Mouse (Mus musculus) G1E (cell line): Measurements from ENCODE around the gene Gnl2. TPM values are rescaled to one million over a fixed set of nuclear protein-coding genes. Genes with fewer than 3 reads are reported as not detected.
A peak's percentile ranks its signal among the peaks of the same experiment; 100 is the strongest.

Experiments
- ATAC-seq: 2 replicates; pipeline ENCODE4 v1.8.0; 2016; ENCODE audit warnings: mild to moderate bottlenecking; ENCODE audit not compliant: insufficient number of reproducible peaks, poor library complexity, low FRiP score, severe bottlenecking; ENCODE audit errors: extremely low read depth
- DNase-seq: peaks from one replicate; pipeline ENCODE4 v3.0.0; 2012; ENCODE audit warnings: low spot score
- H3K27me3 ChIP-seq: 2 replicates; pipeline ENCODE4 v1.6.1; 2012; ENCODE audit warnings: mild to moderate bottlenecking, low read length, inconsistent platforms; ENCODE audit not compliant: insufficient read depth
- H3K36me3 ChIP-seq: replicated peaks from 2 replicates; pipeline ENCODE3; 2012; ENCODE audit warnings: mild to moderate bottlenecking, inconsistent platforms
- H3K4me1 ChIP-seq: 2 replicates; pipeline ENCODE4 v1.6.1; 2012; ENCODE audit warnings: low read depth, low read length, inconsistent platforms, mixed read lengths; ENCODE audit not compliant: insufficient read depth
- H3K4me3 ChIP-seq: 2 replicates; pipeline ENCODE4 v1.5.1; 2012; ENCODE audit warnings: low read depth, mild to moderate bottlenecking, inconsistent platforms, low read length, moderate library complexity, mixed read lengths
- H3K9me3 ChIP-seq: replicated peaks from 2 replicates; pipeline ENCODE4 v1.6.1; 2012; ENCODE audit warnings: inconsistent platforms
- CTCF ChIP-seq: IDR thresholded peaks from 2 replicates; pipeline ENCODE4 v1.5.1; 2012; ENCODE audit warnings: low read depth, low read length, inconsistent platforms, mixed read lengths
- GATA1 ChIP-seq: IDR thresholded peaks from 2 replicates; pipeline ENCODE4 v1.6.1; 2012; ENCODE audit warnings: borderline replicate concordance, low read length, inconsistent platforms, mixed read lengths
- GATA2 ChIP-seq: IDR thresholded peaks from 2 replicates; pipeline ENCODE4 v1.6.1; 2012; ENCODE audit warnings: low read depth, low read length, inconsistent platforms, borderline replicate concordance
- POLR2AphosphoS5 ChIP-seq: IDR thresholded peaks from 2 replicates; pipeline ENCODE4 v1.6.1; 2012; ENCODE audit warnings: low read depth, low read length, inconsistent platforms; ENCODE audit not compliant: insufficient replicate concordance
- TAL1 ChIP-seq: conservative IDR thresholded peaks from 2 replicates; pipeline ENCODE4 v1.6.1; 2012; ENCODE audit warnings: low read depth, low read length, inconsistent platforms, mixed read lengths
- polyA plus RNA-seq: library from polyadenylated mRNA; stranded (reverse); fragments of >175 nt; gene quantifications from 2 replicates; pipeline ENCODE4 v1.2.3, GENCODE M21; 2012
- total RNA-seq, 2 experiments: library from RNA; stranded (forward) in 1 of 2; stranded (reverse) in 1 of 2; fragments of 200-1000 nt in 1 of 2; fragments of >200 nt in 1 of 2; fragmentation: Nextera tagmentation in 1 of 2; gene quantifications; 2 replicates each; pipeline ENCODE4 v1.2.3; 2014 to 2017

Gene Gnl2
- total and polyA plus RNA-seq, 3 experiments: 110 to 200 (median 176) TPM

DNA sequence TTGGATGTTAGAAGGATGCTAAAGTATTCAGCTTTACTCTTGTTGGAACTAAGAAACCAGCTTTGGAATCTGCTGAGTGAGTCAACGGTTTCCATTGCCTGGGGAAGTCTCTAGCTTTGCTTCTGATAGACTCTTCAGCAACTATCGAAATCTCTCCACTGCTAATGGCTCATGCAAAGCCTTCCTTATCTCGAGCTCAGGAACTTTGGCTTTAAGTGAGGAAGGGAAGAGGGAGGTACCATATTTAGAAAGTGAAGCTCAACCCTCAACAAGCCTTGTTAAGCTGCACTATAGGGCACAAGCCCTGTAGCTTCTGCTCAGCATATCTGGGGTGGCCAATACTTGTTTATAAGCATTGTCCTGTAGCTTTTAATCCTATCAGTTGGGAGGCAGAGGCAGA is 40.9 kb downstream of the Gnl2 start:
- Histone ChIP-seq H3K27me3 (no peaks in the 10 kb centered on the region), H3K9me3 (no peaks in the 10 kb centered on the region), H3K4me3 (no peak overlapping the region), H3K36me3 (peaks cover 48% of the 10 kb centered on the region), H3K4me1 (peaks cover 34% of the 10 kb centered on the region)
- no peak for TF ChIP-seq GATA1
- TF ChIP-seq POLR2AphosphoS5: no peak
- no peak for TF ChIP-seq CTCF
- TF ChIP-seq GATA2: no peak
- TF ChIP-seq TAL1: no peak
- ATAC-seq (no peak), DNase-seq (no peak)

DNA sequence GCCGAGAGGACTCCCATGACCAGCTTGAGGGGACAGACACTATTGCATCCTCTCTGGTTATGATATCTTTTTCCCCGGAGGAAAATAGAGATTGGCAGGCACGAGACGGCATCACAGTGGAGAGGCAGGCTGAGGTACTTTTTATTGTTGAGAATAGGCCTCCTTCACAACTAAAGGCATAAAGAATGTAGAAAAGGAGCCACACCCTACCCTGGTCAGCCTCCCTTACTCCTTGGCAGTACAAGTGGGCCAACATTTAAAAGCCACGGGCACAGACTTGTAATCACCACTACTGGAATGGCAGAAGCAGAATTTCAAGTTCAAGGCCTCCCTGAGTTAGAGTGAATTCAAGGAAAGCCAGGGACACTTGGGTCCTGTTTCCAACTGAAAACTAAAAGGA is 41.6 kb downstream of the Gnl2 start:
- Histone ChIP-seq H3K4me1 (peaks cover 33% of the 10 kb centered on the region), H3K9me3 (no peaks in the 10 kb centered on the region), H3K36me3 (peaks cover 41% of the 10 kb centered on the region), H3K27me3 (no peaks in the 10 kb centered on the region), H3K4me3 (no peak overlapping the region)
- TF ChIP-seq CTCF (no peak), GATA1 (no peak), POLR2AphosphoS5 (no peak), TAL1 (no peak), GATA2 (no peak)
- no peak for DNase-seq
- no peak for ATAC-seq

DNA sequence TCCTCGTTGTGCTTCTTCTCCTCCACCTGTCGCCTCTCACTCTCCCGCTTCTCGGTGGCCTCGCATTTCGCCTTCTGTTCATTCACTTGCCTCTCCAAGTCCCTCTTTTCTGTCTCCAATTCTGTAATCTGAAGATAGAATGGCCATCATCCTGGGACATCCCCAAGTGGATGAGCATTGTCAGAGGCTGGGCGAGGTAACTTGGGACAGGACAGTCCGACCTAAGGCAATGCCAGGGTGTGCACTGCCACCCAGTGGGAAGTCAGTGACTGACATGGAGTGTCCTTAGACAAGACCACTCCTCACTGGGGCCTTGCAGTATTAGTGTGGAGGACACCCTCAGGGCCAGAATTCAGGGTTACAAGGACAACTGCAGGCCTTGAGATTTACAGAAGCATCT is 42.6 kb downstream of the Gnl2 start:
- DNase-seq (peak; percentile 54), ATAC-seq (peak; percentile 55; the same call in 1 of the 2 replicates)
- H3K9me3 ChIP-seq: no peaks in the 10 kb centered on the region
- peak; percentile 59 for TF ChIP-seq CTCF
- TF ChIP-seq GATA1: no peak
- no peak for TF ChIP-seq GATA2
- peaks cover 31% of the 10 kb centered on the region for H3K36me3 ChIP-seq
- peaks cover 38% of the 10 kb centered on the region for H3K4me1 ChIP-seq
- no peak overlapping the region for H3K4me3 ChIP-seq
- H3K27me3 ChIP-seq: no peaks in the 10 kb centered on the region

DNA sequence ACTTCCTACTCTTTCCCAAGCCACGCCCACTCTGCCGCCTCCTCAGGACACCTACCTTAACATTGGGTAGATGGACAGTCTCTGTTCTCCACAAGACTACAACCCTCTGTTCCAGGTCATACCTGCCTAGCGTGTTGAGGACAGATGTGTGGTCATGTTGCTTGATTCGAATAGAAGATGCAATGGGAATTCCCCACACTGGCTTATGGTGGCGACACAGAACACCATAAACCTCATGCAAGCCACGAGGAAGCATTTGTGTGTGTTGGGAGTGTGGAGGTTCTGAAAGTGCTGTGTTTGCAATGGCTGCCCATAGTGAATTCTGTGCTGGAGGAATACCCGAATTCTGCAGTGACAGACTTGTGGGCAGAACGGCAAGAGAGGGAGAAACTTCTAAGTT is 47.4 kb downstream of the Gnl2 start:
- Histone ChIP-seq H3K4me3 (no peak overlapping the region), H3K4me1 (peaks cover 46% of the 10 kb centered on the region), H3K27me3 (no peaks in the 10 kb centered on the region; the same call in 1 of the 2 replicates), H3K36me3 (peaks cover 16% of the 10 kb centered on the region), H3K9me3 (no peaks in the 10 kb centered on the region)
- no peak for TF ChIP-seq TAL1
- TF ChIP-seq GATA2: no peak
- TF ChIP-seq CTCF: no peak
- no peak for TF ChIP-seq POLR2AphosphoS5
- no peak for TF ChIP-seq GATA1
- DNase-seq (no peak), ATAC-seq (no peak)

DNA sequence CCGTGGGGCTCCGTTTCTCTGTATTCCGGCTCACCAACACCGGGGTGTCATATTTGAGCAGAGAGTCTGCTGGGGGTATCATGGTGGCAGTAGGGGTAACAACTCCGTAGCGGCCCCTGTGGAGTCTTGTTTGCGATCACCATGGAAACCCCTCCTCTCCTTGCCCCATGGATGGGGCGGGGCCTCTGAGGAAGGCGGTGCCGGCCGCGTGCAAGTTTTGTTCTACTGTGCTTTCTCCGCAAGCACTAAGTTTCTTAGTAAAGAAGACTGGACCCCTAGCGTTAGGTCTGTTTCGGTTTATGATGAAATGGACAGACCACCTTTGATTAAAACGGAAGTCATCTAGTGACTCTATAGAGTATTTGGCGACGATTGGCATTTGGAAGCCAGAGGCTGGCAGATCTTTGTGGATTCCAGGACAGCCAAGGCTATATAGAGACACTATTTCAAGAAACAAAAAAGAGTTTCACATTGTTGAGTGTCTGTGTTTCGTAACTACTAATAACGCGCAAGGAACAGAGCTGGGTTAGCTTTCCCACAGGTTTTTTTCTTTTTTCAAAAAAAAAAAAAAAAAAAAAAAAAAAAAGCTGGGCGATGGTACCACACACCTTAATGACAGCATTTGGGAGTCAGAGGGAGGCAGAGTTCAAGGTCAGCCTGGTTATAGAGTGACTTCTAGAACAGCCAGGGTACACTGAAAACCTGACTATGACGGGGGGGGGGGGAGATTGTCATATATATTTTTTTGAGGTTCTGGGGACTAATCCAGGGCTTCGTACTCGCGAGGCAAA is 49.3 kb downstream of the Gnl2 start, which contains the start of gene Dnali1:
Gene Dnali1 (minus strand): TSS at position 187 of the 791 bp plus-strand sequence.
- no peak for TF ChIP-seq TAL1
- Histone ChIP-seq H3K27me3 (no peaks in the 10 kb centered on the region; the same call in 1 of the 2 replicates), H3K4me3 (peak within 1 kb of the TSS; percentile 95), H3K36me3 (peaks cover 33% of the 10 kb centered on the region), H3K4me1 (peaks cover 44% of the 10 kb centered on the region), H3K9me3 (no peaks in the 10 kb centered on the region)
- peak; percentile 32 for DNase-seq
- ATAC-seq: peak; percentile 60; the same call in 1 of the 2 replicates

DNA sequence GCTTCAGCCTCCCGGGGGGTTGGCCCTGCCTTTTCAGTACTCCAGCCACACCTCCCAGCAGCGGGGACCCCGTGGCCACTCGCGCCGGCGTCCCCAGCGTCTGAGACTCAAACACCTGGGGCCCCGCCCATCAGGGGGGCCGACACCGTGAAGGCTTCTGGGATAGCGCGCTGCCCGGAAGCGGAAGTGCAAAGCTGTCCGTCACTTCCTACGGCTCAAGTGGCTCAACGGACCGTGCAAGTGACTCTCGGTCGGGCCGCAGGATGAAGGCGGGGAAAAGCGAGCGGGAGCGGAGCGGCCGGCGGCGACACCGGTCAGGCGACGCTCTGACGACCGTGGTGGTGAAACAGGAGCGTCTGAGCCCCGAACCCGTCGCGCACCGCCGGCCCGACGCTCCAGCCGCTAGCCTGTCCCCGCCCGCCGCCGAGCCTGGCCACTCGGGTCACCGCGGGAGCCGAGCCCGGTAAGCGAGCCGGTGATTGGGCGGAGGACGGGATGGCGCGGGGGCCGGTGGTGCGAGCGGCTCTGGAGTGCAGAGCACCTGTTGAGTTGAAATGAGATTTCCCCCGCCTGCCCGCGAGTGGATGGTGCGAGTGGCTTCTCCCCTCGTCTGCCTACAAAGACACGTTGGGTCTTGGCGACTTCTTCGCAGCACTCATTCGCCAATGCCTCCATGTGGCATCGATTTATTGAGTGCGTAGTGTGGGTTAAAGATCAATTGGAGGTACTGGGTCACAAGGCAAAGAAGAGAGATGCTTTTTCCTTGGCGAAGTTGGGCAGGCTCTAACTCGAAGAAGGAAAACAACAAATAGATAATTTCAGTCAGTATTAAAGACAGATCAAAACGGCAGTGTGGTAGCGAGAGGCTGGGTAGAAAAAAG is 50.3 kb downstream of the Gnl2 start, which contains the start of gene Snip1:
Gene Snip1 (plus strand): TSS at position 183 of the 881 bp plus-strand sequence.
- Histone ChIP-seq H3K4me3 (peak within 1 kb of the TSS; percentile 95), H3K27me3 (no peaks in the 10 kb centered on the region; the same call in 1 of the 2 replicates), H3K4me1 (peaks cover 51% of the 10 kb centered on the region), H3K36me3 (peaks cover 43% of the 10 kb centered on the region), H3K9me3 (no peaks in the 10 kb centered on the region)
- ATAC-seq: peak; percentile 88
- TF ChIP-seq POLR2AphosphoS5 (no peak), GATA2 (no peak), CTCF (no peak), GATA1 (no peak), TAL1 (no peak)
- peak; percentile 91 for DNase-seq
